Mouse (Mus musculus) lung, postnatal 10 days (tissue): ENCODE measurements at regions not wholly inside any gene's neighbourhood (a gene's known extent, or its start where the extent isn't known, plus 50 kb on each side); places are given as distances from the start of the nearest gene placed in this dataset.
A peak's percentile ranks its signal among the peaks of the same experiment; 100 is the strongest.

Source experiments
- DNase-seq: peaks from one replicate; pipeline ENCODE4 v3.0.0; 2021

DNA sequence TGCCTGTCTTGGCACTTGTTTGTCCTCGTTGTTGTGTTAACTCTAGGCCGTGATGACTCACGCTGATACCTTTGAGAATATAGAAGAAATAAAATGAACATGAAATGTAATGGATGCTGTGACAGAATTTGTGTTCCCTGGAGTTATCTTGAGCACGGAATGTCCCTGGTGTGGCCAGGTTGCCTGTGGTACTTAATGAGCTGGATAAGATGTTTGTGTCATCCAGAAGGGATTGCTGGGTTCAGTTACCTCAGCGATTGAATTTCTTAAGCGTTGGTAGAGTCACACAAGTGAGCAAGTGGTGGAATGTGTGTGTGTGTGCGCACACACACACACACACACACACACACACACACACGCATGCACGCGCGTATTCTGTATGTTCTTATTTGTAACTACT, 274.0 kb upstream of the Nr2f2 start:
- DNase-seq = no peak

DNA sequence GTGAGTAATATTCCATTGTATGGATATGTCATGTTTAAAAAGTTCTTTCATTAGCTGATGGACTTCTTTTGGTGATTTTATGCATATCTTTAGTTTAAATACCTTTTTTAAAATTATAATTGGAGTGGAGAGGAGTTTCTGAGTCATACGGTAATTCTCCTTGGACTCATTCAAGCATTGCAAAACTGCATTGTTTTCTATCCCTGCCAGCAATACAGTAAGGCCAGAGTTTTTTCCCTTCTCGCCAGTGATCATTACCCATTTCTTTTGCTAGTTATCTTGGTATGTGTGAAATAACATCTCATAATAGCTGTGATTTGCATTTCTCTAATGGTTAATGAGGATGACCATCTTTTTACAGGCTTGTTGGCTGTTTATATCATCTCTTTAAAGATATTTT, 271.6 kb upstream of the Nr2f2 start:
- no peak for DNase-seq

DNA sequence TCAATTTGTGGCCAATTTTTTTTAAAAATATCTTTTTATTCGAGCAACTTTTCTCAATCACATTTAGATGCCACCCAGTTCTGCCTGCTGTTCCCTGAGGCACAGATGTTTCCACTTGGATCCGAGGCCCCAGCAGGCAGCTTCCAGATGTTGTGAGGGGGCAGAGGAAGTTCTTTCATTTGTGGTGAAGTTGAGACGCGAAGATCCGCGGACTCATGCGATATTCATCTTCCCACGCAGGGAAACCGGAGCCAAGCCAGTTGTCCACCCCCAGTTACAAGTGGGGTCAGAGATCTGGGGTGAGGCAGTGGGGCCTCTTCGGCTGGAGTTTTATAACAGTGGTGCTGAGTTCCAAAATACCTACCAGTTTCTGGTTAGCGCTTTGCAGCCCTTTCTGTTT, 267.5 kb upstream of the Nr2f2 start:
- DNase-seq = peak; percentile 4

- no peak for DNase-seq
These were observed 267.0 kb upstream of the Nr2f2 start for GRCm38 (mm10) chr7:70633577-70633976.

- DNase-seq = no peak
These were observed 259.2 kb upstream of the Nr2f2 start for GRCm38 (mm10) chr7:70625643-70626231.

DNA sequence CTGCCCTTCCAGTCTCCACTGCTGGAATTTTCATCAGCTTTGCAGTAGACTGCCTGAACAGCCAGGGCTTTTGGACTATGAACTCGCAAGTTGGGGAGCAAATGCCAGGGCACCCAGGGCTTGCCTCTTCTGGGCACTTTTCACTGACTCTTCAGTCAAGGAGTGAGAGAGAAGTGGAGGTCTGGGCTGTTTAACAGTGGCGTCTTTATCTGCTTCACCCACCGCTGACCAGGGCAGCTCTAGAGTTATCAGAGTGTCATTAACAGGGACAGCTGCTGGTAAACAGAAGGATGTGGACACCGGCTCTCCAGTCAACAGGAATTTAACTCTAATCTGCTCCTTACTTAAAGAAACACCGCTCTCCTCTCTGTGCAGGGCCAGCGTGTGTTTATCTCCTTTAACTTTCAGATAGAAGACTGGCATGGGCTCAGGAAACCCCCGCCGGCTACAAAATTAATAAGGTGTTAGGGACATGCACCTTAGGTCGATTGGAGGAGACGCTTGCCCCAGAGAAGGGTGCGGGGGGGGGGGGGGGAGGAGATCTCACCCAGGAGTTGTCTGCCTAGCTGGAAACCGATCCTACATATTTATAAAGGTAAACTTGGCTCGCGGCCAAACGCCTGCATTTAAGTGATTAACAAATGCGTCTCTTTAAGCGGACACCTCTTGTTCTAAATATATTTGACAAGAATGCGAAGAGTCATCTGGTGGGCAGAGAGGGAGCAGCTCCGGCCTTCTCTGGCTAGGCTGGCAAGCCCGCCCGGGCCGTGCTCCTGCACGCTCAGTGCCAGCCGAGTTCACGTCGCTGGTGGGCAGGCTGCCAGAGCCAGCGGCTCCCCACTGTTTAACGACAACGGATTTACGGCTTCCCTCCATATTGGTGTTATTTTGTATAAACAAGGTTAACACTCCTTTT, 258.4 kb upstream of the Nr2f2 start:
- DNase-seq = peak; percentile 71

DNA sequence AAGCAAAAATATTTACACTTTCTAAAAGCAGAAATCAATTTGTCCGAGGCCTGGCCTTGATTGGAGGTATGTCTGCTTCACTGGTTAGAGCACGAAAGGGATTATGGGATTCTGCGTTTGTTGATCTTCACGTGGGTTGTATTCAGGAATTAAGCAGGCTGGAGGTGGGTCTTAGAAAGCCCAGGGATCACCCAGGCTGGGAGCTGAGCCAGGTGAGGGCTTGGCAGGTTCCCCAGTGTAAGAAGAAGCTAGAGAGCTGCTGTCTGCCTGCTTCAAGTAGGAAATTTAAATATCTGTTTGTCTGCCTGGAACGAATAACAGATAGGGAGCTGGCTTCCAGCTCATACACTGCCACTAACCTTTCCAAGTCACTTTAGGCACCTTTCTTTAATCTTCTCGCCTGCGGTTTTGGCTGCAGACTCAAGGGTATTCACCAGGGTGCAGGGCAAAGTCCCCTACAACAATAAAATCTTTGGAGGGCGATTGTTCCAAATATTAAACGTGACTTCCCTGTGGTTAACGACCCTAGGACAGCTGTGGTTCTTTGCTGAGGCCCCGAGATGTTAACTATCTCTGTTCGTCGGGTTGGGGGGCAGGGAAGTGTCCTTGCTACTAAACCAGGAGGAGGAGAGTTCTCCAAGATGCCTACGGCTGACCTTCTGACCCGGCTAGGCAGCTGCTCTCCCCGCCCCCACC, 257.6 kb upstream of the Nr2f2 start:
- DNase-seq = peak; percentile 31

GRCm38 (mm10) chr7:70619400-70619799, 252.9 kb upstream of the Nr2f2 start:
- DNase-seq = no peak

DNA sequence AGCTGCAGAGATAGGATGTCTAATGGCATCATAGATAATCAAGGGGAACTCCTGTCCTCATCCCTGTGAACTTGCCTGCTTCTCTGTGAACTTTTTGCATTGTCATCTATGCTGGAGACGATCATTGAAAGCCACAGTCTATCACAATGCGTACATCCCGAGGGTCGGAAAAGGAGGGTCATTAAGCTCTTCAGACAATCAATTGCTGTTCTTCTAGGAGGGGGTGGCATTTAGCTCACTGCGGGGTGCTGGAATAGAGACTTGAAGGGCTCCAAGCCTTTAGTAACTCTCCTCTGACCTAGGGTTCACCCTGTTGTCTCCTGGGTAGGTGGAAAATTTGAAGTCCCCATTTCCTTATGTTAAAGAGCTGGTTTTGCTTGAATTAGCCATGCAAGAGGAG, 251.7 kb upstream of the Nr2f2 start:
- DNase-seq = no peak

GRCm38 (mm10) chr7:70606511-70606910, 240.0 kb upstream of the Nr2f2 start:
- peak; percentile 35 for DNase-seq

DNA sequence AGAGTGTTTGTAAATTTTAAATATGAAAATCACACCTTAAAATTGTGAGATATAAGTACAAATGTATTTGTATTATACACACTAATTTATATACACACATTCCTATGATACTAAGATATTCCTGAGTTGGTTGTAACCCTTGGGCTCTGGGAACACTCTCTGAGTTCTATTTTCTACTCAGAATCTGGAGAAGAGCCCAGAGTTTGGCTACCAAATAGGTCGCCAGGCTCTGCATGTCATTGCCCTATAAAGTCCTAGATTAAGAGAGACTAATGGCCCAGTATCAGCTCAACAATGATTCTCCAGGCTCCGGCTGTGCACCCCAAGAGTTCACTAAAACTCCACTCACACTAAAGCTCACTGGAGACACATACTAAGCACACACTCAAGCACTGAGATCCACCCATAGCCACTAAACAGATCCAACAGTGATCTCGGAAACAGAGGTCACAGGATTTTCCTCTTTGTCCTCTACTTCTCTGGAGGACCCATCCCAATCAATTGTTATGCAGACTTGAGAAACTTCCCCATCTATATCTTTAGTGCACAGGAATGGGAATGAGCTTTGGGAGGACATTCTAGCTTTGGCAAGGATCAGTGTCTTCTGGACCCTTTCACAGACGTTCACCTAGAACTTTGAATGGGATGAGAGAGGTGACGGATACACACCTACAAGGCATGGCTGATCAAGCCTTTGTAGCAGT, 238.1 kb upstream of the Nr2f2 start:
- DNase-seq = no peak

DNA sequence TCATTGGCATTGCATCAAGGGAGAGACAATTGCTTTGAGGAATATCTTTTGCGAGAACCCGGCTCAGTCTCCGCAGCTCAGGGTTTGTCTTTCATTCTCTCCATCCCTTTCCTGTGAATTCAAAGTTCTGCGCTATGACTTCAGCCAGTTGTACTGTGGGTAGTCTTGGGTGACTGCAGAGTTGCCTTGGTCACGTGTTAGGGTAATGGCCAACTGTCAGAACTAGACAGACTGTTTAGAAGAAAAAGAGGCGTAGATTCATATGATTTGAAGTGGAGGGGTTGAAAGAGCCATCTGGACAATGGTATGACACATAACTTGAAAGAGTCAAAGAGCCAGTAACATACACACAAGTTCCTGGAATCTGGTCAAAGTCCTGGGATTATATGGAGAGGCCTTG, 226.5 kb upstream of the Nr2f2 start:
- DNase-seq = no peak

DNA sequence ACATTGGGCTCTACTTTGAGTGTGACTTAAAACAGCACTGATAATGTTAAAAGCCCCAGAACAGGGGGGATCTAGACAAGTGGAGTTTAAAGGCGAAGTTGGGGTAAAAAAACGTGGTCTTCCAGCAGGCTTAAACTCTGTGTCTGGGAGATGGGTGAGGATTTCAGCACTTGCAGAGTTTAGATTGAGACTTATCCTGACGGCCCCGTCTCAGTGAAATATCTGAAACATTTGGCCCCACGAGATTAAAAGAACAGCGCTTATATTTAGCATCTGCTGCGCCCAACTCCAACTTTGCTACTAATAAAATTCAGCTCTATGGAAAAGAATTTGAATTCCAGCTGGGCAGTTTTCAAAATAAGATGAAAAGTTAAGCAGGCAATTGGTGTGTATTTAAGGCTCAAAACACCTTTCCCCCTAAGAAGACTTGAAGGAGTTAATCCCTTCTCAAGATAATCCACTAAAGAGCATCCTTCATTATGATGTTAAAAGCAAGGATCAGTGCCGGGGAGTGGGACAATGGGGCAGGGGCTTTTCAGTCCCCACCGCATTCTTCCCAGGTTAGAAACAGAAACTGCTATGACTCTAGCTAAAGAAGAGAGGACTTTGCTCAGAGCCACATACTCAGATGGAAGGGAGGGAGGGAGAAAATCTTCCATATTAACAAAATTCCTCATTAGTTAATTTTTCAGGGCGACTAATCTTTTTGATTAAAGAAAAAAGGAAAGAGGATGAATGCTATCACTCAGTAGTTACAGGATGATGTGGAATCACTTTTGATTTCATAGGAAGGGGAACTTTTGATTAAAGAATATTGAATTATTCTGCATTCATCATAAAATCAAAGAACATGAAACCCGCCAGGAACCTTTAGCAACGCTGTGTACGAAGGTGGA, 225.1 kb upstream of the Nr2f2 start:
- no peak for DNase-seq

DNA sequence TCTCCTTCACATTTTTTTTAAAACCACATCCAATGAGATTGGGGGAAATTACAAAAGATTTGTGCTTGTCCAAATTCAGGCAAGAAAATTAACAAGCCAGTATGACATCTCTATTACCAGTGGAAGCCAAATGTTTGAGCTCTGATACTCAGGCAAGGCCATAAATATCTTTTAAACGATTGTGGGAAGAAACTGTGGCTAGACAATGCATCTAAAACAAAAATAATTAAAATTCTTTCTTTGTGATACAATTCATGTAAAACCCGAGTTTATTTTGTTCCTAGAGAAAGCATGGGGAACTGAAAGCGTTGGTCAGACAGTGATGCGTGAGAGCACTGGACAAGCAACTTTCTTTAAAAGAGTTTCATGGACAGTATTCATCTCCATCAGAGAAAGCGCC, 223.2 kb upstream of the Nr2f2 start:
- DNase-seq = no peak

- no peak for DNase-seq
These were observed 221.5 kb upstream of the Nr2f2 start for GRCm38 (mm10) chr7:70588061-70588460.

DNA sequence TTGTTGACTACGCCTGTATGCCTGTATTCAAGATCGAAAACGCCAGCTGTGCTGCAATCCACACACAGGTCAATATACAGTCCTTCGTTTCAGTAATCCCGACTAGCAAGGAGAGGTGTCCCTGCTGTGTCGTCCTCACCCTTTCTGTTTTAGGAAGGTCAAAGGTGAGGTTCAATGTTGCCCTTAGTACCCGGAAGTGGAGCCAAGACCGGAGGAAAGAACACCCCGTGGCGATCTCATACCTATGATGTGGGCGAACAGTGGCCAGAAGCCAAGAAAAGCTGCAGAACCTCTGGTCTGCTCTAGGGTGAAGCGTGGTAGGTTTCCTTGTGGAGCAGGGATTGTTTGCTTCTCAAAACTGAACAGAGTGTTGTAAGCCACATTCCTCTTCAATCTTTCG, 217.9 kb upstream of the Nr2f2 start:
- no peak for DNase-seq

DNA sequence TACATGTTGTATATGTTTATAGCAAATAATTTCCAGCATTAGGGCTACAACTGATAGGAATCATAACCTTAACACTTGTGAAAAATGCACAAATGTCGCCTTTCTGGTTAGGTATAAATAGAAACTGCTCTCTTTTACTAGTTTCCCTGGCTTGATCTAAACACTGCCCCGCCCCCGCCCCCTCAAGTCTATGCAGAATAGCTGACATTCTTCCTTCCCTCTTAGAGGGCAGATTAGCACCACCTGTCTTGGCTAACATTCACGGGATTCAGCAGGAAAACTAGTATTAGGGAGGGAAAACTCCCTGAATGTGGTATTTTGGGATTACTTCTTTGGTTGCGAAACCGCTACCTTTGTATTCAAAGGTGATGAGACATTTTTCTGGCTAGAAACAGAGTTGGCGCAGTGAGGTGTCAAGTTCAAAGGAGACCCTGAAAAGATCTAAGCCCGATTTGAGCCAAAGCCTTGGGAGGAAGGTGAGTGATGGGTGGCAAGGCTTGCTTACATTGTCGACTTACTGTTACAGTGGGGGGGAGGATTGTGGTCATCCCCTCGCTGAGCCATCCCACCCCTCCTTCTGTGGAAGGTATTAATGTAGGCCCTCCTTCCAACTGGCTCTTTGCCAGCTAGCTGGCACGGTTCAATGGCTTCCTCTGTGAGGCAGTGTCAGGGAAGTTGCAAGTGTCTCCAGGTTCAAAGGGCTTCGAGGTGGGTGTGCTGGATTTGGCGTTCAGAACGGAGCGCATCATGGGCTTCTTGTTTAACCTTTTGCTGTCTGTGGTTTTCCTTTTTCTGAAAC, 209.8 kb upstream of the Nr2f2 start:
- peak; percentile 39 for DNase-seq

- peak; percentile 14 for DNase-seq
These were observed 209.1 kb upstream of the Nr2f2 start for GRCm38 (mm10) chr7:70575614-70576013.

DNA sequence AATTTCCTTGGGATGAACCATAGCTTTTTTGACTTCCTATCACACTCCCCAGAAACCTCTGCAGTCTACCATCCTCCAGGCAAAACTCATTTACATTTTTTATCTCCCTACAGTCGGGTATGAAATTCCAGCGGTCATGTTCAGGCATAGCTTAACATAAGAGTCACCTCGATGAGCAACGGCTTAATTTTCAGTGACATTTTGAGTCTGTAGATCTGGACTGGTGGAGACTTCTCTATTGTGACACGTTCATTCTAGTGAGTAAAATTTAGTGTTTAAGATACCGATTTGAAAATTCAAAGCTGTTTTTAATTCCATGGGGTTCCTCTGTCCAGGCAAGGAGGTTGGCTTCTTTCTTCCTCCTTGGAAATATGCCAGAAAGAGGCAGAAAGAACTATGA, 207.7 kb upstream of the Nr2f2 start:
- no peak for DNase-seq

DNA sequence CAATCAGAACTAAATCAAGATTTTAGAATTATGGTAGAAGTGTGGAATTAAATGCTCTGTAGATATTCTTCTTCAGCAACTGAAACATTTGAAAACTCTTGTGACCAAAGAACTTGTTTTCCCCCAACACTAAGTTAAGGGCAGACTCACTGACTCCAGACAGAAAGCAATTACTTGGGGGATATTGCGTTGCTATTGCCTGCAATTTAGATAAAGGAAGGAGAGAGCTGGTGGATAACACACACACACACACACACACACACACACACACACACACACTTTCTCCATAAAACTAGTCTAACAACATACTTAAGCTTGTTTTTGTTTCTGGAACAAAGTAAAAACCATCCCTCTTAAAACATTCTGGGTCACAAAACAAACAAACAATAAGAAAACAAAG, 198.5 kb upstream of the Nr2f2 start:
- DNase-seq = no peak

DNA sequence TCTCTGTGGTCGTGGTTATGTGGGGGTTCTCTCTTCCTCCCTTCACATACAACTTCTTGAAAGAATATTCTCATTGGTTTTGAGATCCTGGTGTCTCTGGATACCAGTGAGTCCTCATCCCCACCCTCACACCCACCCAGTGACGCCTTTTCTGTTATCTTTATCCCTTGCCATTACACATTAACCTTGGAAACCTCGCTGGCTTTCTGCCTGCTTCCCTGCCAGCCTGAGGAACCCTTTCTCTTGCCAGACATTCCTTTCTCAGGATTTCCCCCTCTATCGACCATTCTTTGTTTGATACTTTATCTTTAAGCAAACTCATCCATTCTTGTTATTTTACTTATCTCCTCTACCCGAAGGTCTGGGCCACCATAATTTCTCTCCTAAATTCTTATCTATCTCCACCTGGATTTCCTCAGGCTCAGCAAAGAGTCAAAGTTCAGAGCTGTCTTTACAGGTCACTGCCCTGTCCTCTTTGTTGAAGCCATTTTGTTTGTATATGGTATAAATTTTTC, 182.5 kb upstream of the Nr2f2 start:
- DNase-seq = no peak
